Mouse (Mus musculus) CH12.LX (cell line): ENCODE results near the gene Vps53. TPM values are rescaled to one million over a fixed set of nuclear protein-coding genes. Genes with fewer than 3 reads are reported as not detected.

ENCODE experiments used
- DNase-seq: peaks from one replicate; pipeline ENCODE4 v3.0.0-alpha.2; 2013; ENCODE audit errors: extremely low read depth
- H3K27ac ChIP-seq: 2 replicates; pipeline ENCODE4 v1.5.1; 2012; ENCODE audit warnings: low read depth, mild to moderate bottlenecking, control low read depth, moderate library complexity; ENCODE audit not compliant: insufficient read depth
- H3K27me3 ChIP-seq: replicated peaks from 2 replicates; pipeline ENCODE3; 2012; ENCODE audit warnings: inconsistent platforms
- H3K36me3 ChIP-seq, 2 experiments: replicated peaks in 1 of 2; 2 replicates each; pipeline versions ENCODE3 to v1.6.1; 2012; ENCODE audit warnings: inconsistent platforms in 1 of 2, low read length in 1 of 2, mild to moderate bottlenecking in 1 of 2, mixed read lengths in 1 of 2, moderate library complexity in 1 of 2; ENCODE audit not compliant: control insufficient read depth in 1 of 2, insufficient read depth in 1 of 2
- H3K4me1 ChIP-seq, 2 experiments: 2 replicates each; pipeline ENCODE4 v1.6.1; 2012; ENCODE audit warnings: inconsistent platforms in 1 of 2, moderate library complexity in 1 of 2; ENCODE audit not compliant: insufficient read depth in 2 of 2, control insufficient read depth in 1 of 2
- H3K4me2 ChIP-seq: 2 replicates; pipeline ENCODE4 v1.6.1; 2012; ENCODE audit warnings: low read depth, mild to moderate bottlenecking, control low read depth; ENCODE audit not compliant: poor library complexity, insufficient read depth, severe bottlenecking
- H3K4me3 ChIP-seq, 3 experiments: fragments of 150-350 bp in 1 of 3; sonication (generic) in 1 of 3; replicated peaks in 1 of 3; 2 replicates each; pipeline versions ENCODE3 to v1.5.1; 2011 to 2012; ENCODE audit warnings: low read depth in 2 of 3, low read length in 2 of 3, mild to moderate bottlenecking in 2 of 3, moderate library complexity in 2 of 3, control low read depth in 1 of 3, improper control_type of control experiment in 1 of 3, inconsistent platforms in 1 of 3, mixed read lengths in 1 of 3; ENCODE audit not compliant: poor library complexity in 1 of 3
- H3K79me2 ChIP-seq: replicated peaks from 2 replicates; pipeline ENCODE4 v1.6.1; 2012; ENCODE audit warnings: mild to moderate bottlenecking, moderate library complexity; ENCODE audit not compliant: control insufficient read depth, poor library complexity, insufficient read depth, severe bottlenecking; ENCODE audit errors: extremely low read depth
- H3K9ac ChIP-seq: 2 replicates; pipeline ENCODE4 v1.6.1; 2012; ENCODE audit warnings: low read depth, mild to moderate bottlenecking, control low read depth, moderate library complexity; ENCODE audit not compliant: insufficient read depth
- H3K9me3 ChIP-seq: replicated peaks from 2 replicates; pipeline ENCODE3; 2012; ENCODE audit warnings: low read length, inconsistent platforms, mixed read lengths
- BHLHE40 ChIP-seq: IDR thresholded peaks from 2 replicates; pipeline ENCODE4 v1.6.1; 2011; ENCODE audit warnings: mild to moderate bottlenecking, low read depth, low read length, improper control_type of control experiment
- CHD1 ChIP-seq: IDR thresholded peaks from 2 replicates; pipeline ENCODE4 v1.6.1; 2012; ENCODE audit warnings: low read depth, low read length, improper control_type of control experiment, inconsistent platforms
- CHD2 ChIP-seq: IDR thresholded peaks from 2 replicates; pipeline ENCODE4 v1.6.1; 2011; ENCODE audit warnings: low read length, improper control_type of control experiment
- CTCF ChIP-seq, 2 experiments: IDR thresholded peaks in 1 of 2; conservative IDR thresholded peaks in 1 of 2; 2 replicates each; pipeline ENCODE4 v1.5.1; 2011 to 2012; ENCODE audit warnings: low read depth in 2 of 2, low read length in 2 of 2, improper control_type of control experiment in 1 of 2, inconsistent platforms in 1 of 2, mild to moderate bottlenecking in 1 of 2, moderate library complexity in 1 of 2
- E2F4 ChIP-seq: IDR thresholded peaks from 2 replicates; pipeline ENCODE4 v1.6.1; 2011; ENCODE audit warnings: low read depth, low read length, improper control_type of control experiment; ENCODE audit not compliant: insufficient replicate concordance
- ELF1 ChIP-seq: IDR thresholded peaks from 2 replicates; pipeline ENCODE4 v1.6.1; 2014; ENCODE audit warnings: low read depth, mild to moderate bottlenecking, inconsistent platforms, low read length, improper control_type of control experiment
- EP300 ChIP-seq: IDR thresholded peaks from 2 replicates; pipeline ENCODE4 v1.6.1; 2011; ENCODE audit warnings: low read length, improper control_type of control experiment
- ETS1 ChIP-seq: conservative IDR thresholded peaks from 2 replicates; pipeline ENCODE4 v1.6.1; 2012; ENCODE audit warnings: low read depth, mild to moderate bottlenecking, inconsistent platforms, low read length, improper control_type of control experiment, moderate library complexity
- GABPA ChIP-seq: IDR thresholded peaks from 2 replicates; pipeline ENCODE4 v1.6.1; 2012; ENCODE audit warnings: low read depth, low read length, improper control_type of control experiment, inconsistent platforms; ENCODE audit not compliant: insufficient replicate concordance
- HCFC1 ChIP-seq: IDR thresholded peaks from 2 replicates; pipeline ENCODE4 v1.6.1; 2012; ENCODE audit warnings: low read depth, mild to moderate bottlenecking, inconsistent platforms, low read length, improper control_type of control experiment
- IRF4 ChIP-seq: IDR thresholded peaks from 2 replicates; pipeline ENCODE4 v1.6.1; 2014; ENCODE audit warnings: low read depth, mild to moderate bottlenecking, inconsistent platforms, low read length, improper control_type of control experiment
- JUN ChIP-seq: IDR thresholded peaks from 2 replicates; pipeline ENCODE4 v1.6.1; 2011; ENCODE audit warnings: low read depth, mild to moderate bottlenecking, low read length, improper control_type of control experiment, moderate library complexity; ENCODE audit not compliant: insufficient read depth
- KAT2A ChIP-seq: IDR thresholded peaks from 2 replicates; pipeline ENCODE4 v1.6.1; 2012; ENCODE audit warnings: low read length, improper control_type of control experiment, inconsistent platforms; ENCODE audit not compliant: insufficient replicate concordance
- MAFK ChIP-seq: IDR thresholded peaks from 2 replicates; pipeline ENCODE4 v1.6.1; 2011; ENCODE audit warnings: low read length, improper control_type of control experiment; ENCODE audit not compliant: insufficient replicate concordance
- MAZ ChIP-seq: IDR thresholded peaks from 2 replicates; pipeline ENCODE4 v1.6.1; 2012; ENCODE audit warnings: low read depth, mild to moderate bottlenecking, inconsistent platforms, low read length, improper control_type of control experiment, moderate library complexity
- MEF2A ChIP-seq: IDR thresholded peaks from 2 replicates; pipeline ENCODE4 v1.6.1; 2014; ENCODE audit warnings: low read depth, mild to moderate bottlenecking, inconsistent platforms, low read length, improper control_type of control experiment, borderline replicate concordance
- NRF1 ChIP-seq: IDR thresholded peaks from 2 replicates; pipeline ENCODE4 v1.6.1; 2014; ENCODE audit warnings: low read depth, mild to moderate bottlenecking, inconsistent platforms, low read length, improper control_type of control experiment, moderate library complexity
- PAX5 ChIP-seq: IDR thresholded peaks from 2 replicates; pipeline ENCODE4 v1.6.1; 2012; ENCODE audit warnings: low read length, inconsistent platforms, mixed read lengths
- RAD21 ChIP-seq: IDR thresholded peaks from 2 replicates; pipeline ENCODE4 v1.6.1; 2011; ENCODE audit warnings: low read depth, mild to moderate bottlenecking, low read length, improper control_type of control experiment, moderate library complexity
- RCOR1 ChIP-seq: conservative IDR thresholded peaks from 2 replicates; pipeline ENCODE4 v1.6.1; 2012; ENCODE audit warnings: low read depth, mild to moderate bottlenecking, inconsistent platforms, low read length, improper control_type of control experiment
- SIN3A ChIP-seq: IDR thresholded peaks from 2 replicates; pipeline ENCODE4 v1.6.1; 2012; ENCODE audit warnings: low read length, improper control_type of control experiment, inconsistent platforms
- SMC3 ChIP-seq: IDR thresholded peaks from 2 replicates; pipeline ENCODE4 v1.6.1; 2011; ENCODE audit warnings: low read depth, low read length, improper control_type of control experiment
- TBP ChIP-seq: conservative IDR thresholded peaks from 2 replicates; pipeline ENCODE4 v1.6.1; 2011; ENCODE audit warnings: low read depth, low read length, improper control_type of control experiment
- ZC3H11A ChIP-seq: IDR thresholded peaks from 2 replicates; pipeline ENCODE4 v1.6.1; 2012; ENCODE audit warnings: low read depth, mild to moderate bottlenecking, inconsistent platforms, low read length, improper control_type of control experiment
- ZKSCAN1 ChIP-seq: IDR thresholded peaks from 2 replicates; pipeline ENCODE4 v1.6.1; 2012; ENCODE audit warnings: low read depth, inconsistent platforms, low read length, improper control_type of control experiment, borderline replicate concordance
- dilution Hi-C: fragments of 300-500 bp; cut with MboI; formaldehyde crosslinking; loops from 2 replicates; pipeline ENCODE4 v1.14.3; 2020; ENCODE audit warnings: low sequenced_read_pairs; ENCODE audit not compliant: extremely low pct_unique_long_range_greater_than_20kb, extremely low pct_ligation_motif_present
- in situ Hi-C: fragments of 300-500 bp; cut with MboI; formaldehyde crosslinking; loops from 3 replicates; pipeline ENCODE4 v1.14.3; 2019; ENCODE audit warnings: low sequenced_read_pairs, low pct_ligation_motif_present, low pct_unique_long_range_greater_than_20kb, mixed read lengths
- polyA plus RNA-seq: library from polyadenylated mRNA; unstranded; fragments of >175 nt; gene quantifications from 2 replicates; pipeline ENCODE4 v1.2.1, GENCODE M21; 2012; ENCODE audit warnings: low read depth; ENCODE audit not compliant: insufficient read length
- total RNA-seq, 2 experiments: library from RNA; depleted of rRNA; stranded (reverse); fragments of 300-350 nt in 1 of 2; fragments of >200 nt in 1 of 2; gene quantifications; 2 replicates each; pipeline ENCODE4 v1.2.3; 2012 to 2014

Vps53 gene
- total and polyA plus RNA-seq, 3 experiments, result 56.1 to 70.7 (median 62.2) TPM

DNA sequence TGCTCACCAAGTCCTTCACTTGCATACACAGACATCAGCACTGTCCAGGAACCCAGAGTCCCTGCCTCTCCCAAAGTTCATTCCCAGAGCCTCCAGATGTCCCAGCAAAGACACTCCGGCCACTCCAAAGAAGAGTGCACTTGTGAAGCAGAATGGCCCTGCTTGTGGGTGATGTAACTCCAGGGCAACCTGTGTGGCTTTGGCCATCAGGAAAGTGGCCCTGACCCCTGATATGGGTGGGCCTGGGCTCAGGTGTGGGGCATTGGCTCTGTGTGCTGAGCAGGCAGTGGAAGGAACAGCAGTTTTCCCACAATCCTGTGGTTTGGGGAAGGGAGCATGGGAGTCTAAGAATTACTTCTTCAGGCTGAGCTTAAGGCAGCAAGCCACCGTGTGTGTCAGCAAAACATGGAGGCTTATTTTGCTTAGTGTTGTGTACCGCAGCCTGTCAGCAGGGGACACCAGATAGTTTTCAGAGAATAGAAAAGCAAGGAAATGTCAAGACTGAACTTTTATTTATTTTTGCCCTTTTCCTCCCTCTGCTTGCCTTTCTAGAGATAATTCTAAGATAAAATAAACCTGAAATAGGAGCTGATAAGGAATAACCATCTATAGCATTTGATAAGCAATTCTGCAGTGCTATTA is 178.1 kb downstream of the Vps53 start:
- H3K9me3 ChIP-seq, result no peaks in the 10 kb centered on the region
- no peak overlapping the region for H3K27ac ChIP-seq
- no peak overlapping the region for H3K4me2 ChIP-seq
- in situ Hi-C loops, result no loop called here
- H3K9ac ChIP-seq, result no peak overlapping the region
- DNase-seq, result no peak
- H3K79me2 ChIP-seq, result no peaks in the 10 kb centered on the region
- peaks cover 9 to 10% of the 10 kb centered on the region in 2 experiments; a peak in 3 of 4 replicates for H3K4me1 ChIP-seq
- no peak for TF ChIP-seq E2F4
- no peak for TF ChIP-seq MEF2A
- TF ChIP-seq NRF1, result no peak
- TF ChIP-seq ELF1, result no peak
- TF ChIP-seq RCOR1, result no peak
- no peak for TF ChIP-seq CHD1
- no peak for TF ChIP-seq ZC3H11A
- TF ChIP-seq RAD21, result peak; percentile 37
- TF ChIP-seq SMC3, result peak; percentile 34
- peak in 1 of 2 experiments; percentile 50; a peak in 2 of 4 replicates for TF ChIP-seq CTCF (conservative IDR thresholded peaks at IDR 0.05 in 1 of 2, IDR thresholded peaks at IDR 0.05 in 1 of 2; ENCODE audit: low read depth in 2 of 2, low read length in 2 of 2)
- TF ChIP-seq JUN, result no peak
- no peak for TF ChIP-seq KAT2A
- no peak for TF ChIP-seq ETS1
- TF ChIP-seq SIN3A, result no peak
- dilution Hi-C loops, result no loop called here
- H3K4me3 ChIP-seq, result no peak overlapping the region
- H3K36me3 ChIP-seq, result no peaks in the 10 kb centered on the region
- H3K27me3 ChIP-seq, result peaks cover 45% of the 10 kb centered on the region

DNA sequence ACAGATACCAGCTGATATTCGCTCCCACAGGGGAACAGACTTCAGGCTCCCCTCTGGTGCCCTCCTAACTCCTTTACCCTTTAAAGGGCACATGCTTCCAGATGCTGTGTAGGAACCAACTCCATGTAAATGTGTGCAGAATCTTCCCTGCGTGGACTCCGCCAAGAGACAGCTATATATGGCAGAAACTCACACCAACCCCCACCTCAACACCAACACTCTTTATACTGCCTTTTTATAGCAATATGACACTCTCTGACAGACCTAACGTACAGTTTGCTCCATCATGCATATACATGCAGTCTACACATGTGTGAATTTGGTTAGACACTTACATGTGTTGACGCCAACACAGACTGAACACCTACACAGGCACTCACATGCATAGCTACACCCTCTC is 178.7 kb downstream of the Vps53 start:
- dilution Hi-C loops, result no loop called here
- Histone ChIP-seq H3K4me2 (no peak overlapping the region), H3K36me3 (no peaks in the 10 kb centered on the region), H3K27ac (no peak overlapping the region), H3K4me1 (peaks cover 8 to 10% of the 10 kb centered on the region in 2 experiments; a peak in 3 of 4 replicates), H3K4me3 (no peak overlapping the region), H3K27me3 (peaks cover 44% of the 10 kb centered on the region), H3K79me2 (no peaks in the 10 kb centered on the region), H3K9me3 (no peaks in the 10 kb centered on the region), H3K9ac (no peak overlapping the region)
- in situ Hi-C loops, result no loop called here
- DNase-seq, result no peak
- TF ChIP-seq MAZ (no peak), IRF4 (no peak), NRF1 (no peak), EP300 (no peak), MAFK (no peak), E2F4 (no peak), ZKSCAN1 (no peak), TBP (no peak), CHD1 (no peak), JUN (no peak), GABPA (no peak), PAX5 (no peak), HCFC1 (no peak), CHD2 (no peak), RCOR1 (no peak), BHLHE40 (no peak)
